Mouse (Mus musculus) midbrain, embryonic 16.5 days (tissue): ENCODE measurements at regions not wholly inside any gene's neighbourhood (a gene's known extent, or its start where the extent isn't known, plus 50 kb on each side); places are given as distances from the start of the nearest gene placed in this dataset.
"Not testable (repeated sequence)": the region's sequence is repeated elsewhere in the genome, so short reads cannot be mapped to it uniquely, and the experiment has no call there.

Source experiments
- ATAC-seq: fragments of 200-750 bp; cut with Nextera tagmentation; 2 replicates; pipeline ENCODE4 v1.8.0; 2017; ENCODE audit warnings: moderate TSS enrichment
- H3K27ac ChIP-seq: fragments of 300-500 bp; sonication (generic); 2 replicates; pipeline ENCODE4 v1.5.1; 2014; ENCODE audit warnings: mild to moderate bottlenecking, low read length, mixed read lengths
- H3K27me3 ChIP-seq: fragments of 300-500 bp; sonication (generic); 2 replicates; pipeline ENCODE4 v1.6.1; 2014; ENCODE audit warnings: low read depth, low read length, mixed read lengths; ENCODE audit not compliant: control insufficient read depth, insufficient read depth
- H3K36me3 ChIP-seq: fragments of 300-500 bp; sonication (generic); 2 replicates; pipeline ENCODE4 v1.6.1; 2014; ENCODE audit warnings: mild to moderate bottlenecking, low read length, moderate library complexity, mixed read lengths; ENCODE audit not compliant: control insufficient read depth, insufficient read depth
- H3K4me1 ChIP-seq: fragments of 300-500 bp; sonication (generic); 2 replicates; pipeline ENCODE4 v1.6.1; 2014; ENCODE audit warnings: mild to moderate bottlenecking, low read length, mixed read lengths; ENCODE audit not compliant: control insufficient read depth, insufficient read depth
- H3K4me2 ChIP-seq: fragments of 300-500 bp; sonication (generic); 2 replicates; pipeline ENCODE4 v1.6.1; 2014; ENCODE audit warnings: mild to moderate bottlenecking, low read length, mixed read lengths
- H3K4me3 ChIP-seq: fragments of 300-500 bp; sonication (generic); 2 replicates; pipeline ENCODE4 v1.5.1; 2014; ENCODE audit warnings: low read depth, mild to moderate bottlenecking, low read length, moderate library complexity, mixed read lengths
- H3K9ac ChIP-seq: fragments of 300-500 bp; sonication (generic); 2 replicates; pipeline ENCODE4 v1.6.1; 2014; ENCODE audit warnings: low read depth, low read length, mixed read lengths
- H3K9me3 ChIP-seq: fragments of 300-500 bp; sonication (generic); replicated peaks from 2 replicates; pipeline ENCODE4 v1.6.1; 2014; ENCODE audit warnings: mild to moderate bottlenecking, low read length, mixed read lengths; ENCODE audit not compliant: control insufficient read depth, poor library complexity, severe bottlenecking
- WGBS: fragments of 180-500 bp; shearing (Covaris S2); extraction: QIAGEN DNeasy Blood & Tissue Kit; methylation state at CpG from one replicate; pipeline ENCODE4 v1.1.7; 2014; 5-methylcytosine and 5-hydroxymethylcytosine counted together

DNA sequence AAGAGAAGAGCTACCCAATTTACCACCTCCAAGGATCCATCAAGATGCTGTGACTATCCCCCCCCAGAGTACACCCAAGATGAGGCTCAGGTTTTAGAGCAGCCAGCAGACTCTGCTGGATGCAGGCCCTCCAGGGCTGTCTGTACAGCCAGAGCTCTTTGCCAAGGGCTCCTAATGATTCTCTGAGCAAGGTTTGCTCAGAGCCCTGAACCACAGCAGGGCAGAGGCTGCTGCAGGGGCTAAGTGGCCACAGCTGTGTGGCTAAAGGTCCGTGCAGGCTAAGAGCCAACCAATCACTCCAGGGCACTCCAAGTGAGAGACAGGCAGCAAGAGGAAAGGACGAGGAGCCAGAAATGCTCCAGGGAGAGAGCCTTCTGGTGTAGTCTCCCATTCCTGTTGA lies 289.2 kb upstream of the Kdm8 start:
- no peak overlapping the region for H3K4me3 ChIP-seq
- H3K9ac ChIP-seq, result no peak overlapping the region
- H3K9me3 ChIP-seq, result no peaks in the 10 kb centered on the region
- no peaks in the 10 kb centered on the region for H3K27me3 ChIP-seq
- 43% methylated on average over 2 of the region's 2 CpGs for WGBS
- ATAC-seq, result no peak
- no peaks in the 10 kb centered on the region for H3K36me3 ChIP-seq
- H3K4me2 ChIP-seq, result no peak overlapping the region
- no peaks in the 10 kb centered on the region for H3K4me1 ChIP-seq
- no peak overlapping the region for H3K27ac ChIP-seq

GRCm38 (mm10) chr7:125166881-125167351 lies 277.6 kb upstream of the Kdm8 start:
- WGBS, result 57% methylated on average over 19 of the region's 19 CpGs
- Histone ChIP-seq H3K9ac (no peak overlapping the region), H3K36me3 (no peaks in the 10 kb centered on the region), H3K27ac (no peak overlapping the region), H3K27me3 (no peaks in the 10 kb centered on the region), H3K4me2 (no peak overlapping the region), H3K9me3 (no peaks in the 10 kb centered on the region), H3K4me1 (peaks cover 2% of the 10 kb centered on the region; the same call in 1 of the 2 replicates), H3K4me3 (no peak overlapping the region)
- ATAC-seq, result 0 out of 2 replicates have a peak, but pooled peaks have one; percentile 25

DNA sequence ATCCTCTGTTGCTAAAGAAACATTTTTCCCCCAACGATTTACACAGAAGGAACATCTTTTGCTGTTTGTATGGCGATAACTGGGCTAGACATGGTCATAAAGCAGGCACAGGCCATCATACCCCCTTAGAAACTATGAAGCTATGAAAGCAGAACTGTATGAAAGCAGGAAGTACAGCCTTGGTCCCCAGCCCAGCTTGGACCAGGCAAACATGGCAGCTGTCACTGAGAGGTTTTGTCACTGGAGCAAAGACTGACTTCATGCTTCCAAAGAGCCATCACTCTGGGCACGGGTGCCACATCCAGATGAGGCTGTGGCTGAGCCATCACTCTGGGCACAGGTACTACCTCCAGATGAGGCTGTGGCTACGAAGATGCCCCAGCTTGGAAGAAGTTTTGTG lies 276.8 kb upstream of the Kdm8 start:
- no peak overlapping the region for H3K27ac ChIP-seq
- 84% methylated on average over 4 of the region's 4 CpGs for WGBS
- H3K36me3 ChIP-seq, result no peaks in the 10 kb centered on the region
- H3K4me3 ChIP-seq, result no peak overlapping the region
- no peaks in the 10 kb centered on the region for H3K9me3 ChIP-seq
- H3K4me2 ChIP-seq, result no peak overlapping the region
- no peak overlapping the region for H3K9ac ChIP-seq
- no peak for ATAC-seq
- no peaks in the 10 kb centered on the region for H3K27me3 ChIP-seq
- H3K4me1 ChIP-seq, result peaks cover 2% of the 10 kb centered on the region; the same call in 1 of the 2 replicates

GRCm38 (mm10) chr7:125181548-125181947 lies 262.9 kb upstream of the Kdm8 start:
- Histone ChIP-seq H3K9ac (no peak overlapping the region), H3K27me3 (no peaks in the 10 kb centered on the region), H3K4me1 (no peaks in the 10 kb centered on the region; the same call in 1 of the 2 replicates), H3K9me3 (no peaks in the 10 kb centered on the region), H3K4me3 (no peak overlapping the region), H3K27ac (no peak overlapping the region), H3K4me2 (no peak overlapping the region), H3K36me3 (no peaks in the 10 kb centered on the region)
- peak; percentile 80 for ATAC-seq
- 82% methylated on average over 3 of the region's 3 CpGs for WGBS

DNA sequence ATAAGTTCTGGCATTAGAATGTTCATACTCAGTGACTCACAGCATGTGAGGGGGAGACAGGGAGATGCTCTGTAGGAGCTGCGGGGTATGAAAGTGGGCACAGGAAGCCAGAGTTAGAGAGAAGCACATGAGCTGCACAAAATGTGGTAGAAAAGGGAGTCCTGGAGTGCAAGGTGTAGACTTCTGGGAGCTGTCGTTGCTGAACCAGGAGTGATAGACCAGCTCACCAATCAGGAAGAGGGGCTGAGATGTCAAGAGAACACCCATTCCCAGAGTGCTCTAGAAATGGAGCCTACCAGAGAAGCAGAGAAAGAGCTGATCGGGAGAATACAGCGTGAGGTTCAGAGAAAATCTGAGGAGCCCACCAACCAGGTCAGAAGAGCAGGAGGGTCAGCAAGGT lies 262.2 kb upstream of the Kdm8 start:
- WGBS, result 87% methylated on average over 4 of the region's 4 CpGs
- no peak for ATAC-seq

GRCm38 (mm10) chr7:125183011-125183410 lies 261.5 kb upstream of the Kdm8 start:
- H3K4me2 ChIP-seq, result peak overlapping the region; percentile 16; the same call in 1 of the 2 replicates
- not testable (repeated sequence) for H3K27me3 ChIP-seq, H3K4me3 ChIP-seq, H3K27ac ChIP-seq, H3K36me3 ChIP-seq, ATAC-seq, H3K4me1 ChIP-seq, H3K9ac ChIP-seq, H3K9me3 ChIP-seq
- WGBS, result 80% methylated on average over 4 of the region's 4 CpGs

More for the DNA sequence above, 262.2 kb upstream of the Kdm8 start:
- Histone ChIP-seq H3K27ac (no peak overlapping the region), H3K4me3 (no peak overlapping the region), H3K9me3 (no peaks in the 10 kb centered on the region), H3K4me2 (no peak overlapping the region; the same call in 1 of the 2 replicates), H3K9ac (no peak overlapping the region), H3K4me1 (no peaks in the 10 kb centered on the region; the same call in 1 of the 2 replicates), H3K36me3 (no peaks in the 10 kb centered on the region), H3K27me3 (no peaks in the 10 kb centered on the region)

DNA sequence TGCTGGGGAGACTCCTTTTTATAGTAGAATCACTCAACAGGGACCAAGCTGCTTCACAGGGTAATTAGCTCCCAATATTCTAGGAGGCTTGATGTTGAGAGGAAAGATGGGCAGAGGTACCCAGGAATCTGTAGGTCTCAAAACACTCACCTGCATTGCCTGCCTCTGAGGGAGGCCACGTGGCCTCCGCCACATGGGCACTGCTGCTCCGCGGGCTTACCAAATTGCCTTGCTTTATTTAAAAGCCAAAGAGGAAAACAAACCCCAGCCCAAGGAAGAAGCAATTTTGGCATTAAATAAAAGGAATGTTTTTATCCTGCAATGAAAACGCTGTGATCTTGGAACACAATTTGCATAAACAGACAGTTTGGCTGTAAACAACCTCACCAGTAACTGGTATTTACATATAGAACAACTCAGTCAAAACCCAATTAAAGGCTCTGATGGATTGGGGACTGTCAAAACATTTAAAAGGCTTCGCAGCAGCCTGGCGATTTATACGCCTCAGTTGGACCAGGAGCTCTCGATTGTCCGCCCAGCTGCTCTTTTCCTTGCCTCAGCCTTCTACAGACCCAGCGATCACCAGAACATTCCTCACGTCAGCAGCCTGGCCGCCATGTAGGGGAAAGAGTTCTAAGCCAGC lies 259.3 kb upstream of the Kdm8 start:
- Histone ChIP-seq H3K4me3 (no peak overlapping the region), H3K27ac (no peak overlapping the region), H3K9me3 (no peaks in the 10 kb centered on the region), H3K9ac (no peak overlapping the region), H3K4me2 (no peak overlapping the region), H3K4me1 (peaks cover 3% of the 10 kb centered on the region; the same call in 1 of the 2 replicates), H3K36me3 (no peaks in the 10 kb centered on the region), H3K27me3 (no peaks in the 10 kb centered on the region)
- 80% methylated on average over 13 of the region's 13 CpGs for WGBS
- ATAC-seq, result no peak

DNA sequence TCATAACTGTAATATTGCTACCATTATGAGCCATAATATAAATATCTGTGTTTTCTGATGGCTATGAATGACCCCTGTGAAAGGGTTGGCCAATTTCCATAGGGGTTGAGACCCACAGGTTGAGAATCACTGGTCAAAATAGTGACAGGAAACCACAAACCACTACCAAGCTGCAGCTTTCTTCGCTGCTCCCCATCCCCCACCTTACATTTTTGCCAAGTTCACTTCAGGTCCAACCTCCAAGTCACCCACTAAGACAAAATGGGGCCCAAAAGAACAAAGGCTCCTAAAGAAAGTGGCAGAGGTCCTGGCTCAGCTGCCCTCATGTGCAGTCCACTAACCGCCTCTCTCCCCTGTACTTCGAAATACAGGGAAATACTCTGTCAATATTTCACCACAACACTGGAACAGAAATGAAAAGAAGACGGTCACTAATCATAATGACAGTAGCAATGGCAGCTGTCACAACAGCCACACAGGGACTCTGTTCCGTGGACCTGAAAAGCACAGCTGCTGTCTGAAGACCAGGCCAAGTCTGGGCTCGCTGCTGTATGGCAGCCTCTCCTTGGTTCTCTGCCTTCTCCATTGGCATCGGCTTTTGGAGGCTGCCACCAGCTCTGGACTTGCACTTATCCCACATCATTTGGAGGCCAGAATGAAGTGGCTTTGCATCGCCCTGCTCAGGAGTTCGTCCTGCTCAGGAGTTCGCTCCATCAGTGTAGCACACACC lies 257.3 kb upstream of the Kdm8 start:
- H3K27ac ChIP-seq, result no peak overlapping the region
- 82% methylated on average over 10 of the region's 10 CpGs for WGBS
- H3K9me3 ChIP-seq, result no peaks in the 10 kb centered on the region
- H3K9ac ChIP-seq, result no peak overlapping the region
- H3K4me3 ChIP-seq, result no peak overlapping the region
- no peaks in the 10 kb centered on the region for H3K36me3 ChIP-seq
- no peak for ATAC-seq
- H3K4me1 ChIP-seq, result peaks cover 3% of the 10 kb centered on the region; the same call in 1 of the 2 replicates
- no peaks in the 10 kb centered on the region for H3K27me3 ChIP-seq
- H3K4me2 ChIP-seq, result no peak overlapping the region

DNA sequence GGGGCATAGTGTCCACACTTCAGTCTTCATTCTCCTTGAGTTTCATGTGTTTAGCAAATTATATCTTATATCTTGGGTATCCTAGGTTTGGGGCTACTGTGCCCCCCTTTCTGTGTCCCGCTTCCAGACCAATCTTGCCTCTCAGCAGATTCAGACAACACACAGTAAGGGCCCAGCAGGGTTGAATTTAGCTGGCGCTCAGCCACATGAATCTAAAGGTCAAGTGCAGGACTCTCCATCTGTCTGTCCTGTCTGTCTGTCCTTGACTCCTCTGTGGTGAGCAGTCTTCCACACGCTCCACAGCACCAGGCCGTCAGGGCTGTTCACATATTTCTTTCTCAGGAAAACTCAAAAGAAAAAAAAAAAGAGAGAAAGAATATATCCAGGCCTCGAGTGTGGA lies 255.5 kb upstream of the Kdm8 start:
- whole genome bisulfite sequencing, result 75% methylated on average over 5 of the region's 5 CpGs
- H3K4me2 ChIP-seq, result no peak overlapping the region
- H3K27ac ChIP-seq, result no peak overlapping the region
- H3K9ac ChIP-seq, result no peak overlapping the region
- H3K4me3 ChIP-seq, result no peak overlapping the region
- no peaks in the 10 kb centered on the region for H3K36me3 ChIP-seq
- no peak for ATAC-seq
- H3K4me1 ChIP-seq, result peaks cover 3% of the 10 kb centered on the region; the same call in 1 of the 2 replicates
- no peaks in the 10 kb centered on the region for H3K9me3 ChIP-seq
- H3K27me3 ChIP-seq, result no peaks in the 10 kb centered on the region
